Mouse (Mus musculus) hindbrain, postnatal 0 days (tissue): ENCODE results near the gene Fam71e1. TPM values are rescaled to one million over a fixed set of nuclear protein-coding genes. Genes with fewer than 3 reads are reported as not detected.

Source experiments
- ATAC-seq: fragments of 200-750 bp; cut with Nextera tagmentation; 2 replicates; pipeline ENCODE4 v1.8.0; 2017; ENCODE audit warnings: mild to moderate bottlenecking, moderate TSS enrichment, moderate library complexity
- DNase-seq: peaks from one replicate; pipeline ENCODE4 v3.0.0-alpha.2; 2015; ENCODE audit warnings: low spot score
- H3K27ac ChIP-seq: fragments of 300-500 bp; sonication (generic); 2 replicates; pipeline ENCODE4 v1.5.1; 2014; ENCODE audit warnings: mild to moderate bottlenecking
- H3K27me3 ChIP-seq: fragments of 300-500 bp; sonication (generic); 2 replicates; pipeline ENCODE4 v1.6.1; 2014; ENCODE audit warnings: low read length, mixed read lengths; ENCODE audit not compliant: insufficient read depth
- H3K36me3 ChIP-seq: fragments of 300-500 bp; sonication (generic); 2 replicates; pipeline ENCODE4 v1.6.1; 2014; ENCODE audit warnings: low read length, mixed read lengths; ENCODE audit not compliant: insufficient read depth
- H3K4me1 ChIP-seq: fragments of 300-500 bp; sonication (generic); 2 replicates; pipeline ENCODE4 v1.6.1; 2014; ENCODE audit warnings: antibody characterized with exemption, low read length, mixed read lengths; ENCODE audit not compliant: insufficient read depth
- H3K4me2 ChIP-seq: fragments of 300-500 bp; sonication (generic); 2 replicates; pipeline ENCODE4 v1.6.1; 2014; ENCODE audit warnings: low read depth, mild to moderate bottlenecking, low read length, moderate library complexity, mixed read lengths
- H3K4me3 ChIP-seq: fragments of 300-500 bp; sonication (generic); 2 replicates; pipeline ENCODE4 v1.5.1; 2014; ENCODE audit warnings: low read length
- H3K9ac ChIP-seq: fragments of 300-500 bp; sonication (generic); replicated peaks from 2 replicates; pipeline ENCODE4 v1.6.1; 2014; ENCODE audit warnings: mild to moderate bottlenecking, low read length, moderate library complexity, mixed read lengths
- H3K9me3 ChIP-seq: fragments of 300-500 bp; sonication (generic); 2 replicates; pipeline ENCODE4 v1.6.1; 2016; ENCODE audit warnings: low read length, mixed read lengths
- CTCF ChIP-seq: IDR thresholded peaks from 2 replicates; pipeline ENCODE4 v1.5.1; 2016; ENCODE audit warnings: antibody characterized with exemption, control low read depth, low read depth
- WGBS: fragments of 180-500 bp; shearing (Covaris S2); extraction: QIAGEN DNeasy Blood & Tissue Kit; methylation state at CpG from one replicate; pipeline ENCODE4 v1.1.7; 2014; 5-methylcytosine and 5-hydroxymethylcytosine counted together
- microRNA-seq, 2 experiments: library from miRNA; unstranded; fragments of <30 nt; microRNA quantifications; one replicate each; pipeline ENCODE4; 2016
- polyA plus RNA-seq: library from polyadenylated mRNA; unstranded; fragments of >200 nt; fragmentation: Nextera tagmentation; extraction: Ambion mirVana; gene quantifications from 2 replicates; pipeline ENCODE4 v1.2.1, GENCODE M21; 2015
- total RNA-seq: library from RNA; depleted of rRNA; stranded (reverse); fragments of >200 nt; gene quantifications from 2 replicates; pipeline ENCODE4 v1.2.3, GENCODE M21; 2014; rRNA removed

Fam71e1 gene
- total and polyA plus RNA-seq, 2 experiments from 2014 or later, result 19.8 to 26.7 TPM

- Histone ChIP-seq H3K9ac (no peak overlapping the region), H3K4me1 (peaks cover 11% of the 10 kb centered on the region), H3K36me3 (peaks cover 19% of the 10 kb centered on the region), H3K4me3 (no peak overlapping the region), H3K27ac (no peak overlapping the region), H3K27me3 (no peaks in the 10 kb centered on the region), H3K4me2 (no peak overlapping the region), H3K9me3 (no peaks in the 10 kb centered on the region)
- DNase-seq (no peak), ATAC-seq (no peak)
- 95% methylated on average over 23 of the region's 23 CpGs for WGBS
- no peak for TF ChIP-seq CTCF
Observed at GRCm38 (mm10) chr7:44549621-44550408, 53.4 kb downstream of the Fam71e1 start.

- Histone ChIP-seq H3K9me3 (no peaks in the 10 kb centered on the region), H3K4me2 (no peak overlapping the region), H3K4me3 (no peak overlapping the region), H3K27me3 (no peaks in the 10 kb centered on the region), H3K9ac (no peak overlapping the region), H3K27ac (no peak overlapping the region), H3K36me3 (peaks cover 19% of the 10 kb centered on the region), H3K4me1 (peaks cover 11% of the 10 kb centered on the region)
- 98% methylated on average over 12 of the region's 12 CpGs for WGBS
- DNase-seq (no peak), ATAC-seq (no peak)
- TF ChIP-seq CTCF, result no peak
Observed at GRCm38 (mm10) chr7:44550409-44550678, 54.0 kb downstream of the Fam71e1 start.

Small RNAs within 50 kb of the gene (microRNA-seq; reads per million reads assigned to microRNA genes)
- gene Mir7052, result 0.35 to 0.36 reads per million in 2 experiments
- 0 to 0.35 reads per million in 2 experiments for gene Mir7053

Other genes with a start within 250 kb of the Fam71e1 start
- 1.2 TPM in 1 of 2 replicates, not detected in the other for gene 1700028J19Rik, start 249.9 kb upstream of the Fam71e1 start, total RNA-seq
- 1.6 TPM in 2 replicates for gene 1700028J19Rik, start 249.9 kb upstream of the Fam71e1 start, polyA plus RNA-seq
- gene 2410002F23Rik, start 249.9 kb upstream of the Fam71e1 start, total RNA-seq, result 340 and 409 TPM in 2 replicates
- gene 2410002F23Rik, start 249.9 kb upstream of the Fam71e1 start, polyA plus RNA-seq, result 239 TPM in 2 replicates
- not detected in 2 replicates for gene Acp4, start 239.2 kb upstream of the Fam71e1 start, total RNA-seq
- 0.13 TPM in 1 of 2 replicates, not detected in the other for gene Acp4, start 239.2 kb upstream of the Fam71e1 start, polyA plus RNA-seq
- gene Gm15517, start 235.1 kb upstream of the Fam71e1 start, total RNA-seq, result not detected in 2 replicates
- not detected in 2 replicates for gene Gm15517, start 235.1 kb upstream of the Fam71e1 start, polyA plus RNA-seq
- gene Clec11a, start 189.7 kb upstream of the Fam71e1 start, total RNA-seq, result 3.3 and 5.9 TPM in 2 replicates
- gene Clec11a, start 189.7 kb upstream of the Fam71e1 start, polyA plus RNA-seq, result 4.4 and 4.5 TPM in 2 replicates
- 39.0 and 41.8 TPM in 2 replicates for gene Shank1, start 186.3 kb upstream of the Fam71e1 start, total RNA-seq
- 36.3 and 36.6 TPM in 2 replicates for gene Shank1, start 186.3 kb upstream of the Fam71e1 start, polyA plus RNA-seq
- gene Syt3, start 112.5 kb upstream of the Fam71e1 start, total RNA-seq, result 130 and 154 TPM in 2 replicates
- gene Syt3, start 112.5 kb upstream of the Fam71e1 start, polyA plus RNA-seq, result 73.7 and 79.2 TPM in 2 replicates
- gene 1700008O03Rik, start 110.8 kb upstream of the Fam71e1 start, total RNA-seq, result 1.4 and 2.3 TPM in 2 replicates
- gene 1700008O03Rik, start 110.8 kb upstream of the Fam71e1 start, polyA plus RNA-seq, result 3.3 and 3.6 TPM in 2 replicates
- gene Lrrc4b, start 67.6 kb upstream of the Fam71e1 start, total RNA-seq, result 562 and 663 TPM in 2 replicates
- gene Lrrc4b, start 67.6 kb upstream of the Fam71e1 start, polyA plus RNA-seq, result 19.6 and 22.7 TPM in 2 replicates
- 10.2 and 15.5 TPM in 2 replicates for gene Aspdh, start 31.2 kb upstream of the Fam71e1 start, total RNA-seq
- gene Aspdh, start 31.2 kb upstream of the Fam71e1 start, polyA plus RNA-seq, result 3.1 and 3.8 TPM in 2 replicates
- gene Josd2, start 28.6 kb upstream of the Fam71e1 start, total RNA-seq, result 32.7 and 44.5 TPM in 2 replicates
- gene Josd2, start 28.6 kb upstream of the Fam71e1 start, polyA plus RNA-seq, result 28.3 and 32.7 TPM in 2 replicates
- gene Emc10, start 52 bp upstream of the Fam71e1 start, total RNA-seq, result 311 and 319 TPM in 2 replicates
- gene Emc10, start 52 bp upstream of the Fam71e1 start, polyA plus RNA-seq, result 138 and 152 TPM in 2 replicates
- 0.14 and 0.47 TPM in 2 replicates for gene Mybpc2, start 28.1 kb downstream of the Fam71e1 start, total RNA-seq
- 0.19 and 0.25 TPM in 2 replicates for gene Mybpc2, start 28.1 kb downstream of the Fam71e1 start, polyA plus RNA-seq
- gene Spib, start 35.5 kb downstream of the Fam71e1 start, total RNA-seq, result 0.05 TPM in 1 of 2 replicates, not detected in the other
- 0.06 TPM in 1 of 2 replicates, not detected in the other for gene Spib, start 35.5 kb downstream of the Fam71e1 start, polyA plus RNA-seq
- gene Pold1, start 52.3 kb downstream of the Fam71e1 start, total RNA-seq, result 26.3 and 30.0 TPM in 2 replicates
- 17.6 and 18.7 TPM in 2 replicates for gene Pold1, start 52.3 kb downstream of the Fam71e1 start, polyA plus RNA-seq
- gene Nr1h2, start 57.4 kb downstream of the Fam71e1 start, total RNA-seq, result 71.2 and 76.4 TPM in 2 replicates
- gene Nr1h2, start 57.4 kb downstream of the Fam71e1 start, polyA plus RNA-seq, result 50.5 and 57.6 TPM in 2 replicates
- 0.90 TPM in 1 of 2 replicates, not detected in the other for gene Napsa, start 75.8 kb downstream of the Fam71e1 start, total RNA-seq
- 0.26 and 0.69 TPM in 2 replicates for gene Napsa, start 75.8 kb downstream of the Fam71e1 start, polyA plus RNA-seq
- 24.7 and 37.0 TPM in 2 replicates for gene Kcnc3, start 94.1 kb downstream of the Fam71e1 start, total RNA-seq
- 8.0 and 8.2 TPM in 2 replicates for gene Kcnc3, start 94.1 kb downstream of the Fam71e1 start, polyA plus RNA-seq
- gene Myh14, start 174.3 kb downstream of the Fam71e1 start, total RNA-seq, result 9.7 and 10.9 TPM in 2 replicates
- 9.3 and 10.6 TPM in 2 replicates for gene Myh14, start 174.3 kb downstream of the Fam71e1 start, polyA plus RNA-seq
- gene Izumo2, start 212.2 kb downstream of the Fam71e1 start, total RNA-seq, result not detected in 2 replicates
- not detected in 2 replicates for gene Izumo2, start 212.2 kb downstream of the Fam71e1 start, polyA plus RNA-seq